Mouse (Mus musculus) kidney, adult 2 months (tissue): ENCODE data around the gene Klhl8.

Experiments used
- CTCF ChIP-seq: fragments of 200-500 bp; conservative IDR thresholded peaks from 2 replicates; pipeline ENCODE4 v1.5.1; 2011; ENCODE audit warnings: low read depth, mild to moderate bottlenecking, control low read depth, low read length, moderate library complexity, mixed read lengths; ENCODE audit not compliant: insufficient read depth, insufficient read length
- POLR2A ChIP-seq: fragments of 200-500 bp; IDR thresholded peaks from one replicate; pipeline ENCODE4 v1.6.1; 2011; ENCODE audit warnings: low read depth, low read length, control low read depth

- TF ChIP-seq CTCF, result no peak
- TF ChIP-seq POLR2A, result no peak
Observed at GRCm38 (mm10) chr5:103835471-103836147, 75.5 kb downstream of the Klhl8 start.
